Mouse (Mus musculus) lung, postnatal 0 days (tissue): ENCODE measurements around the gene Olfr889.
"Not testable (repeated sequence)": the region's sequence is repeated elsewhere in the genome, so short reads cannot be mapped to it uniquely, and the experiment has no call there.

Experiments used
- CTCF ChIP-seq: IDR thresholded peaks from 2 replicates; pipeline ENCODE4 v1.5.1; 2016; ENCODE audit warnings: antibody characterized with exemption, mild to moderate bottlenecking
- EP300 ChIP-seq: IDR thresholded peaks from 2 replicates; pipeline ENCODE4 v1.6.1; 2016; ENCODE audit warnings: antibody characterized with exemption, mild to moderate bottlenecking, control low read depth

DNA sequence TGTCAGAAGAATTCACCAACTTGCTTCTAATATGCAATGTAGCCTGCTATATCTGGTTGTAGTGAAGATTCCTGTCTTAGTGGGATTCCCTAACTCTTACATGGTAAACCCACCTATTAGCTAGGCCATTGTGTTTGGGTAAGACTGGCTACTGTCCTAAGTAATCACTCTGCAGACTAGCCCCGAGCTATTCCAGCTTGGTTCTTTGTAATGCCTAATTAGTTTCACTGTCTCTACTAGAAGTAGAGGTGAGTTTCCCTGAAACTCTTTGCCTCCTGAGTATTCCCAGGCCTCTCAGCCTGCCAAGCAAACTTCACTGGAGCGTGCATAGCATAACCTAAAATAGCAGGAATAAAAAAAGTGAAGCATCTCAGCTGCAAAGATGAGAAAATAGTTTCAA lies 53.3 kb downstream of the Olfr889 start:
- TF ChIP-seq CTCF, EP300: not testable (repeated sequence)
